Mouse (Mus musculus): ENCODE measurements at regions not wholly inside any gene's neighbourhood (a gene's known extent, or its start where the extent isn't known, plus 50 kb on each side); places are given as distances from the start of the nearest gene placed in this dataset.

DNA sequence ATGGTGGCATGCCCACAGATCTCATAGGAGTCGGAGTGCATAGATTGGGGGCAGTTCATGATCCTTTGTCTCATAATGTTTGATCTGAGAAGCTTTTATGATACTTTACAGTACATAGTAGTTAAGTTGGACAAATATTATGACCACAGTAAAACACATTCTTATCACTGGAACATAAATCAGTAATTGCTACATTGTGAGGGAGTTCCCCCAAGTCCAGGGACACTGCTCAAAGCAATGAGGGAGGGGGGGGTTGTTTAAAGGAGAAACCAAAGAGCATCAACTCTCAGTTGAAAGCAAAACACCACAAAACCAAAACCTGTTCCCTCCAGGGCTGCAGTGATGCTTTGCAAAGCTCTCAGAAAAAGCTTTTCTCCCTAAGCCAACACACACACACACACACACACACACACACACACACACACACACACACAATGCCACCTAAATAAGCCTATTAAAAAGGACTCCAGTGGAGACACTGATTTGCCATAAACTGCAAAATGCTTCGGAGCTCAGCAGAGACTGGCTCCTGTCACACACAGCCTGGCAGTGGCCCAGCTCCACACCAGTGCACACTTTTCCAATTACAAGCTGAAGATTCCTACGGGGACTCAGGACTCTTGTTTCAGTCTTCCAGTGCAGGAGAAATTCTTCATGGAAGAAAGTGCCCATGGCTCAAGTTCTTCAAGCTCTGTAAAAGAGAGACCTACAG, 167.1 kb upstream of the Hnrnpa3 start:
- peak; percentile 5 for DNase-seq
- TF ChIP-seq CTCF (IDR thresholded peaks at IDR 0.05; ENCODE audit: insufficient read depth, low read length) (no peak), POLR2A (IDR thresholded peaks at IDR 0.05; ENCODE audit: borderline replicate concordance, extremely low read depth, low read depth, low read length) (no peak)

GRCm38 (mm10) chr2:75492501-75492898, 166.6 kb upstream of the Hnrnpa3 start:
- Histone ChIP-seq H3K4me1 (ENCODE audit: control insufficient read depth, insufficient read depth, low read length) (no peaks in the 10 kb centered on the region), H3K4me3 (replicated peaks; ENCODE audit: extremely low read depth, low read depth, low read length) (no peak overlapping the region)
- WGBS, result 67% methylated on average over 4 of the region's 4 CpGs
- TF ChIP-seq POLR2A (IDR thresholded peaks at IDR 0.05; ENCODE audit: borderline replicate concordance, extremely low read depth, low read depth, low read length), result no peak
- TF ChIP-seq CTCF (IDR thresholded peaks at IDR 0.05; ENCODE audit: insufficient read depth, low read length), result no peak
- no peak for DNase-seq

More for the DNA sequence above, 167.1 kb upstream of the Hnrnpa3 start:
- no peak overlapping the region for H3K4me3 ChIP-seq (replicated peaks; ENCODE audit: extremely low read depth, low read depth, low read length)
- 62% methylated on average over 3 of the region's 3 CpGs for WGBS
- no peaks in the 10 kb centered on the region for H3K4me1 ChIP-seq (ENCODE audit: control insufficient read depth, insufficient read depth, low read length)

- no peak overlapping the region for H3K4me3 ChIP-seq (replicated peaks; ENCODE audit: extremely low read depth, low read depth, low read length)
- TF ChIP-seq POLR2A (IDR thresholded peaks at IDR 0.05; ENCODE audit: borderline replicate concordance, extremely low read depth, low read depth, low read length), result no peak
- no peak for TF ChIP-seq CTCF (IDR thresholded peaks at IDR 0.05; ENCODE audit: insufficient read depth, low read length)
- no peak for DNase-seq
- WGBS, result 67% methylated on average over 5 of the region's 5 CpGs
- no peaks in the 10 kb centered on the region for H3K4me1 ChIP-seq (ENCODE audit: control insufficient read depth, insufficient read depth, low read length)
Measured at GRCm38 (mm10) chr2:75496606-75497240, 162.3 kb upstream of the Hnrnpa3 start.

DNA sequence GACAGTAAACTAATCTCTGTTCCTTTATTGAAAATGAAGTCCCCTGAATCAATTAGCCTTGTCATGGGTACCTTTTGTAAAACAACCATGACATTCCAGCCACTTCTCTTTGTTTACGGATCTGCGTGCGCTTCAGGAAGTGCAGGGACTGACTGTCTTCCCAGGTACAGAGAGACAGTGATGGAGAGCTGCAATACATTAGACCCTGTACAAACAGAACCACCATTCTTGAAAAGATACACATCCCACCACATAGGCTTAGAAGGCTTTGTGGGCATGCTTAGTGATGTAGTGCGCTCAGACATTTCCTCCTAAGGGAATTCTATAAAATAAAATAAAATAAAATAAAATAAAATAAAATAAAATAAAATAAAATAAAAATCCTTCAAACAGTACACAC, 148.8 kb upstream of the Hnrnpa3 start:
- Histone ChIP-seq H3K4me1 (ENCODE audit: control insufficient read depth, insufficient read depth, low read length) (no peaks in the 10 kb centered on the region), H3K4me3 (replicated peaks; ENCODE audit: extremely low read depth, low read depth, low read length) (no peak overlapping the region)
- 69% methylated on average over 4 of the region's 4 CpGs for WGBS
- DNase-seq, result no peak
- TF ChIP-seq POLR2A (IDR thresholded peaks at IDR 0.05; ENCODE audit: borderline replicate concordance, extremely low read depth, low read depth, low read length) (no peak), CTCF (IDR thresholded peaks at IDR 0.05; ENCODE audit: insufficient read depth, low read length) (no peak)

- Histone ChIP-seq H3K4me1 (ENCODE audit: control insufficient read depth, insufficient read depth, low read length) (no peaks in the 10 kb centered on the region), H3K4me3 (replicated peaks; ENCODE audit: extremely low read depth, low read depth, low read length) (no peak overlapping the region)
- 74% methylated on average over 8 of the region's 8 CpGs for WGBS
- no peak for DNase-seq
- TF ChIP-seq CTCF (IDR thresholded peaks at IDR 0.05; ENCODE audit: insufficient read depth, low read length) (no peak), POLR2A (IDR thresholded peaks at IDR 0.05; ENCODE audit: borderline replicate concordance, extremely low read depth, low read depth, low read length) (no peak)
Measured at GRCm38 (mm10) chr2:75512422-75513170, 146.5 kb upstream of the Hnrnpa3 start.

GRCm38 (mm10) chr2:75514171-75514570, 144.9 kb upstream of the Hnrnpa3 start:
- no peak for DNase-seq
- no peak overlapping the region for H3K4me3 ChIP-seq (replicated peaks; ENCODE audit: extremely low read depth, low read depth, low read length)
- TF ChIP-seq POLR2A (IDR thresholded peaks at IDR 0.05; ENCODE audit: borderline replicate concordance, extremely low read depth, low read depth, low read length), result no peak
- no peak for TF ChIP-seq CTCF (IDR thresholded peaks at IDR 0.05; ENCODE audit: insufficient read depth, low read length)
- no peaks in the 10 kb centered on the region for H3K4me1 ChIP-seq (ENCODE audit: control insufficient read depth, insufficient read depth, low read length)
- 66% methylated on average over 6 of the region's 6 CpGs for WGBS

GRCm38 (mm10) chr2:75516223-75516622, 142.8 kb upstream of the Hnrnpa3 start:
- 58% methylated on average over 11 of the region's 11 CpGs for WGBS
- H3K4me1 ChIP-seq (ENCODE audit: control insufficient read depth, insufficient read depth, low read length), result no peaks in the 10 kb centered on the region
- no peak for DNase-seq
- no peak for TF ChIP-seq POLR2A (IDR thresholded peaks at IDR 0.05; ENCODE audit: borderline replicate concordance, extremely low read depth, low read depth, low read length)
- TF ChIP-seq CTCF (IDR thresholded peaks at IDR 0.05; ENCODE audit: insufficient read depth, low read length), result no peak
- no peak overlapping the region for H3K4me3 ChIP-seq (replicated peaks; ENCODE audit: extremely low read depth, low read depth, low read length)

DNA sequence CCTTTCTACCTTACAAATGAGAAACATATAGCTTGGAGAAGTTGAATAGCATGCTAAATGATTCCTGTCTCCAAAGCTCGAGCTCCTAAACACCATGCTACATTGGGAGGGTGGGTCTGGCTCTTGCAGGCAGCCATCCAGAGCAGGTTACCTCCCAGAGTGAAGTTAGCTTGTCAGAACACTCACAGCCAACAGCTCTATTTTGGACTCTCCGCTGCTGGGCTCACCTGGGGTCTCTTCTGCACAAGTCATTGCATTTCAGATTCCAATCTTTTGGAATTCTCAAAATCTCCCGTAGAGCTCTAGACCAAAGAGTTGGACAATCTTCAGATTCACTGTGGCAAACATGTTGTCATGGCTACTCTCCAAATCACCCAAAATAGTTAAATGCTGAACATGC, 142.0 kb upstream of the Hnrnpa3 start:
- Histone ChIP-seq H3K4me1 (ENCODE audit: control insufficient read depth, insufficient read depth, low read length) (no peaks in the 10 kb centered on the region), H3K4me3 (replicated peaks; ENCODE audit: extremely low read depth, low read depth, low read length) (no peak overlapping the region)
- TF ChIP-seq CTCF (IDR thresholded peaks at IDR 0.05; ENCODE audit: insufficient read depth, low read length) (no peak), POLR2A (IDR thresholded peaks at IDR 0.05; ENCODE audit: borderline replicate concordance, extremely low read depth, low read depth, low read length) (no peak)
- WGBS, result 80% methylated on average over 3 of the region's 3 CpGs
- no peak for DNase-seq

DNA sequence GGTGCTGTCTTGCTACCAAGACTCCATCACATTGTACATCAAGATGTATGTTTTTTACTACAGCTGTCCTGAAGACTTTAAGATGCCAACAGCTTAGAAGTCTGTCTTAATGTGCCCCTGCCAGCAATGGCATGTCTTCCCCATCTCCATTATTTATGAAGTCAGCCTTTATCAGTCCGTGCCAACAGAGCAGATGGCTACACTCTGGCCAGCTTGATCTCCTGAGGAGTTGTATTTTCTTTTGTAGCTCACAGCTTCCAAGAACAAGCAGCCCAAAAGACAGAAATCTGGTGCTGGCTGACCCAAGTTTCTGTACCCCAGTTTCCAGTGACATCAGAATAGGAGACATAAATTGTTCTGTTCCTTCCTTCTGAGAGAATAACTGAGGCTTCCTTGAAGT, 140.5 kb upstream of the Hnrnpa3 start:
- Histone ChIP-seq H3K4me3 (replicated peaks; ENCODE audit: extremely low read depth, low read depth, low read length) (no peak overlapping the region), H3K4me1 (ENCODE audit: control insufficient read depth, insufficient read depth, low read length) (no peaks in the 10 kb centered on the region)
- no peak for DNase-seq
- WGBS, result 50% methylated on average over 1 of the region's 1 CpGs
- TF ChIP-seq POLR2A (IDR thresholded peaks at IDR 0.05; ENCODE audit: borderline replicate concordance, extremely low read depth, low read depth, low read length) (no peak), CTCF (IDR thresholded peaks at IDR 0.05; ENCODE audit: insufficient read depth, low read length) (no peak)
